Mouse (Mus musculus) lung, postnatal 0 days (tissue): ENCODE measurements around the gene Krt8. TPM values are rescaled to one million over a fixed set of nuclear protein-coding genes. Genes with fewer than 3 reads are reported as not detected.

Experiments used
- ATAC-seq: fragments of 200-750 bp; cut with Nextera tagmentation; 2 replicates; pipeline ENCODE4 v1.8.0; 2017; ENCODE audit warnings: moderate library complexity
- DNase-seq: peaks from one replicate; pipeline ENCODE4 v3.0.0-alpha.2; 2016; ENCODE audit warnings: low spot score
- H3K27ac ChIP-seq: fragments of 300-500 bp; sonication (generic); 2 replicates; pipeline ENCODE4 v1.5.1; 2014; ENCODE audit warnings: antibody characterized with exemption, mild to moderate bottlenecking, low read length, mixed read lengths
- H3K27me3 ChIP-seq: fragments of 300-500 bp; sonication (generic); replicated peaks from 2 replicates; pipeline ENCODE4 v1.6.1; 2014; ENCODE audit warnings: low read length, mixed read lengths; ENCODE audit not compliant: insufficient read depth
- H3K36me3 ChIP-seq: fragments of 300-500 bp; sonication (generic); 2 replicates; pipeline ENCODE4 v1.6.1; 2014; ENCODE audit warnings: low read length, mixed read lengths; ENCODE audit not compliant: insufficient read depth
- H3K4me1 ChIP-seq: fragments of 300-500 bp; sonication (generic); 2 replicates; pipeline ENCODE4 v1.6.1; 2014; ENCODE audit warnings: antibody characterized with exemption, low read depth, low read length, mixed read lengths; ENCODE audit not compliant: insufficient read depth
- H3K4me2 ChIP-seq: fragments of 300-500 bp; sonication (generic); replicated peaks from 2 replicates; pipeline ENCODE4 v1.6.1; 2014; ENCODE audit warnings: low read depth, mild to moderate bottlenecking, low read length, moderate library complexity, mixed read lengths
- H3K4me3 ChIP-seq: fragments of 300-500 bp; sonication (generic); 2 replicates; pipeline ENCODE4 v1.5.1; 2014; ENCODE audit warnings: low read depth, low read length
- H3K9ac ChIP-seq: fragments of 300-500 bp; sonication (generic); replicated peaks from 2 replicates; pipeline ENCODE4 v1.6.1; 2014; ENCODE audit warnings: low read depth, mild to moderate bottlenecking
- H3K9me3 ChIP-seq: fragments of 300-500 bp; sonication (generic); 2 replicates; pipeline ENCODE4 v1.6.1; 2016; ENCODE audit warnings: low read length, mixed read lengths
- CTCF ChIP-seq: IDR thresholded peaks from 2 replicates; pipeline ENCODE4 v1.5.1; 2016; ENCODE audit warnings: antibody characterized with exemption, mild to moderate bottlenecking
- EP300 ChIP-seq: IDR thresholded peaks from 2 replicates; pipeline ENCODE4 v1.6.1; 2016; ENCODE audit warnings: antibody characterized with exemption, mild to moderate bottlenecking, control low read depth
- WGBS: fragments of 180-500 bp; shearing (Covaris S2); extraction: QIAGEN DNeasy Blood & Tissue Kit; methylation state at CpG from one replicate; pipeline ENCODE4 v1.1.7; 2014; 5-methylcytosine and 5-hydroxymethylcytosine counted together
- polyA plus RNA-seq: library from polyadenylated mRNA; unstranded; fragments of >200 nt; fragmentation: Nextera tagmentation; extraction: Ambion mirVana; gene quantifications from 2 replicates; pipeline ENCODE4 v1.2.1, GENCODE M21; 2015

Gene Krt8
- polyA plus RNA-seq, 1 experiment from 2014 or later, result 353 TPM

DNA sequence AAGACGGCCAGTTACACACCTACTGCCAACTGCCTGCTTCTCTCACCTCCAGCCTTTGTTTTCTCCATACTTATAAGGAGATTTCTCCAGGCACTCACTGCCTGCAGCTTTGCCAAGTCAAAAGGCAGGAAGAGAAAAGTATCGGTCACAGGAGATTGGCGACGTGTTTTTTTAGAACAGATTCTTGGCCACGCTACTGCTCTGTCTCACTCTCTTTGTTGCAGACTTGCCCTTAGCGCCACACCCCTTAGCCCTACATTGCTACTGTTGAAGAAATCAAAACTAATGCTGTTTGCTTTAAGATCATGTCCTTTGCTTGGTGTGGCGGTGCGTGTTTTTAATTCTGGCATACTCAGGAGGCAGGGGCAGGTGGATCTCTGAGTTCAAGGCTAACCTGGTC lies 19.6 kb upstream of the Krt8 start:
- Histone ChIP-seq H3K27ac (peak overlapping the region; percentile 39), H3K9me3 (no peaks in the 10 kb centered on the region), H3K27me3 (no peaks in the 10 kb centered on the region), H3K4me3 (no peak overlapping the region), H3K4me1 (peaks cover 11% of the 10 kb centered on the region; the same call in 1 of the 2 replicates), H3K9ac (no peak overlapping the region), H3K4me2 (no peak overlapping the region), H3K36me3 (no peaks in the 10 kb centered on the region)
- no peak for TF ChIP-seq CTCF
- TF ChIP-seq EP300, result no peak
- ATAC-seq (peak; percentile 16; the same call in 1 of the 2 replicates), DNase-seq (peak; percentile 48)
- WGBS, result 32% methylated on average over 8 of the region's 8 CpGs

GRCm38 (mm10) chr15:102022481-102022880 lies 18.2 kb upstream of the Krt8 start:
- no peaks in the 10 kb centered on the region for H3K9me3 ChIP-seq
- H3K9ac ChIP-seq, result no peak overlapping the region
- WGBS, result 24% methylated on average over 8 of the region's 8 CpGs
- no peaks in the 10 kb centered on the region for H3K27me3 ChIP-seq
- ATAC-seq (no peak), DNase-seq (no peak)
- H3K27ac ChIP-seq, result no peak overlapping the region
- H3K4me1 ChIP-seq, result peaks cover 11% of the 10 kb centered on the region; the same call in 1 of the 2 replicates
- TF ChIP-seq EP300 (no peak), CTCF (no peak)
- H3K4me2 ChIP-seq, result no peak overlapping the region
- H3K4me3 ChIP-seq, result no peak overlapping the region
- no peaks in the 10 kb centered on the region for H3K36me3 ChIP-seq

GRCm38 (mm10) chr15:102017918-102018463 lies 13.7 kb upstream of the Krt8 start:
- ATAC-seq (peak; percentile 67), DNase-seq (peak; percentile 90)

DNA sequence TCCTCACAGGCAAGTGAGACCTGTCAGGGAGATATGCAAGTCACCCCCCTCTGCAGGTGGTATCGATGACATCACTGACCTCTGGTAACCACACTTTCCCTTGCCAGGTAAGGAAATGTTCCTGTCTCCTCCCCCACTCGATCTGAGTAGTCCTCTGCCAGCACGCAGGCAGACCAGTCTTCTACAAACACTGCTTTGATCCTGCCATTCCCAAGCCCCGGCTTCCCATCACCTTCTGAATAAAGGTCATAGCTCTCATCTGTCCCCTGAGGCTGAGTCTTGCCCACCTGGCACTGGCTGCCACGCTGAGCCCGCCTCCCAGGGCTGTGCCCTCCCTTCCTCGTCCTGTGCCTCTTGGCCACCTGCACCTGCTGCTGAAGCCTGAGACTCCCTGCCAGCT lies 12.5 kb upstream of the Krt8 start:
- 12% methylated on average over 7 of the region's 7 CpGs for WGBS
- Histone ChIP-seq H3K27me3 (no peaks in the 10 kb centered on the region), H3K9me3 (no peaks in the 10 kb centered on the region), H3K4me1 (peaks cover 8% of the 10 kb centered on the region; the same call in 1 of the 2 replicates), H3K4me2 (no peak overlapping the region), H3K36me3 (no peaks in the 10 kb centered on the region), H3K27ac (peak overlapping the region; percentile 89), H3K9ac (no peak overlapping the region), H3K4me3 (no peak overlapping the region)
- ATAC-seq (peak; percentile 76), DNase-seq (peak; percentile 92)
- TF ChIP-seq EP300, result no peak; the same call in 1 of the 2 replicates
- no peak for TF ChIP-seq CTCF

More at GRCm38 (mm10) chr15:102017918-102018463, 13.7 kb upstream of the Krt8 start:
- Histone ChIP-seq H3K4me2 (no peak overlapping the region), H3K9me3 (no peaks in the 10 kb centered on the region), H3K4me1 (peaks cover 8% of the 10 kb centered on the region; the same call in 1 of the 2 replicates), H3K27me3 (no peaks in the 10 kb centered on the region), H3K4me3 (no peak overlapping the region), H3K9ac (no peak overlapping the region), H3K27ac (peak overlapping the region; percentile 89), H3K36me3 (no peaks in the 10 kb centered on the region)
- 18% methylated on average over 7 of the region's 7 CpGs for WGBS
- peak; percentile 77 for TF ChIP-seq CTCF
- peak; percentile 39 for TF ChIP-seq EP300

- no peaks in the 10 kb centered on the region for H3K9me3 ChIP-seq
- H3K4me1 ChIP-seq, result peaks cover 8% of the 10 kb centered on the region; the same call in 1 of the 2 replicates
- DNase-seq, result peak; percentile 86
- no peak overlapping the region for H3K9ac ChIP-seq
- 8% methylated on average over 3 of the region's 3 CpGs for WGBS
- peak overlapping the region; percentile 89 for H3K27ac ChIP-seq
- no peak overlapping the region for H3K4me2 ChIP-seq
- H3K36me3 ChIP-seq, result no peaks in the 10 kb centered on the region
- TF ChIP-seq CTCF (no peak), EP300 (peak; percentile 60; the same call in 1 of the 2 replicates)
- ATAC-seq, result peak; percentile 75
- no peak overlapping the region for H3K4me3 ChIP-seq
- H3K27me3 ChIP-seq, result no peaks in the 10 kb centered on the region
Observed at GRCm38 (mm10) chr15:102016096-102016495, 11.8 kb upstream of the Krt8 start.

- Histone ChIP-seq H3K9me3 (no peaks in the 10 kb centered on the region), H3K27me3 (no peaks in the 10 kb centered on the region), H3K4me1 (peaks cover 11% of the 10 kb centered on the region; the same call in 1 of the 2 replicates), H3K36me3 (no peaks in the 10 kb centered on the region), H3K27ac (no peak overlapping the region), H3K4me3 (no peak overlapping the region), H3K4me2 (no peak overlapping the region), H3K9ac (no peak overlapping the region)
- TF ChIP-seq CTCF (no peak), EP300 (no peak)
- no peak for DNase-seq
- ATAC-seq, result no peak
- WGBS, result 16% methylated on average over 3 of the region's 4 CpGs
Observed at GRCm38 (mm10) chr15:102014848-102015247, 10.6 kb upstream of the Krt8 start.
